Mouse (Mus musculus) midbrain, postnatal 0 days (tissue): ENCODE data around the gene Ctnnbl1. TPM values are rescaled to one million over a fixed set of nuclear protein-coding genes. Genes with fewer than 3 reads are reported as not detected.

Source experiments
- ATAC-seq: fragments of 200-750 bp; cut with Nextera tagmentation; 2 replicates; pipeline ENCODE4 v1.8.0; 2017; ENCODE audit warnings: moderate number of reproducible peaks, mild to moderate bottlenecking, moderate TSS enrichment, moderate library complexity; ENCODE audit not compliant: low FRiP score
- DNase-seq: peaks from one replicate; pipeline ENCODE4 v3.0.0-alpha.2; 2015; ENCODE audit warnings: low spot score
- H3K27ac ChIP-seq: fragments of 300-500 bp; sonication (generic); 2 replicates; pipeline ENCODE4 v1.5.1; 2014; ENCODE audit warnings: low read depth, mild to moderate bottlenecking, low read length, mixed read lengths
- H3K27me3 ChIP-seq: fragments of 300-500 bp; sonication (generic); 2 replicates; pipeline ENCODE4 v1.6.1; 2014; ENCODE audit warnings: low read length, control low read depth, mixed read lengths; ENCODE audit not compliant: insufficient read depth
- H3K36me3 ChIP-seq: fragments of 300-500 bp; sonication (generic); 2 replicates; pipeline ENCODE4 v1.6.1; 2014; ENCODE audit warnings: low read length, control low read depth, mixed read lengths; ENCODE audit not compliant: insufficient read depth
- H3K4me1 ChIP-seq: fragments of 300-500 bp; sonication (generic); 2 replicates; pipeline ENCODE4 v1.6.1; 2014; ENCODE audit warnings: mild to moderate bottlenecking, control low read depth, antibody characterized with exemption, low read length, mixed read lengths; ENCODE audit not compliant: insufficient read depth
- H3K4me2 ChIP-seq: fragments of 300-500 bp; sonication (generic); 2 replicates; pipeline ENCODE4 v1.6.1; 2014; ENCODE audit warnings: low read depth, mild to moderate bottlenecking, low read length, mixed read lengths; ENCODE audit not compliant: poor library complexity, severe bottlenecking
- H3K4me3 ChIP-seq: fragments of 300-500 bp; sonication (generic); 2 replicates; pipeline ENCODE4 v1.5.1; 2014; ENCODE audit warnings: low read depth, mild to moderate bottlenecking, low read length, moderate library complexity
- H3K9ac ChIP-seq: fragments of 300-500 bp; sonication (generic); replicated peaks from 2 replicates; pipeline ENCODE4 v1.6.1; 2014; ENCODE audit warnings: mild to moderate bottlenecking, low read length, moderate library complexity, mixed read lengths; ENCODE audit not compliant: poor library complexity, severe bottlenecking
- H3K9me3 ChIP-seq: fragments of 300-500 bp; sonication (generic); 2 replicates; pipeline ENCODE4 v1.6.1; 2016; ENCODE audit warnings: low read length, control low read depth
- CTCF ChIP-seq: IDR thresholded peaks from 2 replicates; pipeline ENCODE4 v1.5.1; 2016; ENCODE audit warnings: antibody characterized with exemption, mild to moderate bottlenecking
- WGBS: fragments of 180-500 bp; shearing (Covaris S2); extraction: QIAGEN DNeasy Blood & Tissue Kit; methylation state at CpG from one replicate; pipeline ENCODE4 v1.1.7; 2014; 5-methylcytosine and 5-hydroxymethylcytosine counted together
- polyA plus RNA-seq: library from polyadenylated mRNA; unstranded; fragments of >200 nt; fragmentation: Nextera tagmentation; extraction: Ambion mirVana; gene quantifications from 2 replicates; pipeline ENCODE4 v1.2.1, GENCODE M21; 2015
- total RNA-seq: library from RNA; depleted of rRNA; stranded (reverse); fragments of >200 nt; gene quantifications from 2 replicates; pipeline ENCODE4 v1.2.3, GENCODE M21; 2014

Ctnnbl1 gene
- total and polyA plus RNA-seq, 2 experiments from 2014 or later = 40.0 to 44.7 TPM

GRCm38 (mm10) chr2:157855814-157856213, 118.6 kb downstream of the Ctnnbl1 start:
- no peak overlapping the region for H3K27ac ChIP-seq
- no peak for TF ChIP-seq CTCF
- no peak overlapping the region for H3K9ac ChIP-seq
- peaks cover 8% of the 10 kb centered on the region; the same call in 1 of the 2 replicates for H3K4me1 ChIP-seq
- no peaks in the 10 kb centered on the region for H3K27me3 ChIP-seq
- H3K4me3 ChIP-seq = no peak overlapping the region
- WGBS = 92% methylated on average over 6 of the region's 6 CpGs
- no peaks in the 10 kb centered on the region for H3K9me3 ChIP-seq
- H3K4me2 ChIP-seq = no peak overlapping the region
- no peaks in the 10 kb centered on the region for H3K36me3 ChIP-seq
- DNase-seq (no peak), ATAC-seq (no peak)

GRCm38 (mm10) chr2:157857496-157857895, 120.3 kb downstream of the Ctnnbl1 start:
- Histone ChIP-seq H3K27me3 (no peaks in the 10 kb centered on the region), H3K9ac (no peak overlapping the region), H3K9me3 (no peaks in the 10 kb centered on the region), H3K4me3 (no peak overlapping the region), H3K4me1 (peaks cover 12% of the 10 kb centered on the region), H3K36me3 (no peaks in the 10 kb centered on the region), H3K4me2 (no peak overlapping the region), H3K27ac (no peak overlapping the region)
- no peak for TF ChIP-seq CTCF
- no peak for ATAC-seq
- DNase-seq = no peak
- WGBS = 81% methylated on average over 3 of the region's 3 CpGs

- H3K27ac ChIP-seq = 0 out of 2 replicates have a peak overlapping the region, but pooled peaks have one; percentile 6
- no peak for TF ChIP-seq CTCF
Observed at GRCm38 (mm10) chr2:157858317-157858716, 121.1 kb downstream of the Ctnnbl1 start.

GRCm38 (mm10) chr2:157859046-157859701, 122.0 kb downstream of the Ctnnbl1 start:
- Histone ChIP-seq H3K9ac (no peak overlapping the region), H3K9me3 (no peaks in the 10 kb centered on the region), H3K27me3 (no peaks in the 10 kb centered on the region), H3K27ac (peak overlapping the region; percentile 43), H3K36me3 (no peaks in the 10 kb centered on the region), H3K4me3 (no peak overlapping the region), H3K4me2 (no peak overlapping the region), H3K4me1 (peaks cover 12% of the 10 kb centered on the region)
- no peak for TF ChIP-seq CTCF
- 69% methylated on average over 8 of the region's 8 CpGs for WGBS
- ATAC-seq (no peak), DNase-seq (peak; percentile 40)

More at GRCm38 (mm10) chr2:157858317-157858716, 121.1 kb downstream of the Ctnnbl1 start:
- no peak for DNase-seq
- Histone ChIP-seq H3K36me3 (no peaks in the 10 kb centered on the region), H3K4me3 (no peak overlapping the region), H3K9ac (no peak overlapping the region; the same call in 1 of the 2 replicates), H3K4me2 (no peak overlapping the region), H3K4me1 (peaks cover 12% of the 10 kb centered on the region), H3K27me3 (no peaks in the 10 kb centered on the region), H3K9me3 (no peaks in the 10 kb centered on the region)
- ATAC-seq = no peak
- 70% methylated on average over 7 of the region's 7 CpGs for WGBS

- Histone ChIP-seq H3K27ac (peak overlapping the region; percentile 27), H3K4me2 (no peak overlapping the region), H3K4me3 (no peak overlapping the region), H3K36me3 (no peaks in the 10 kb centered on the region), H3K9ac (no peak overlapping the region), H3K27me3 (no peaks in the 10 kb centered on the region), H3K9me3 (no peaks in the 10 kb centered on the region), H3K4me1 (peaks cover 12% of the 10 kb centered on the region)
- no peak for ATAC-seq
- DNase-seq = no peak
- 58% methylated on average over 10 of the region's 10 CpGs for WGBS
- TF ChIP-seq CTCF = no peak
Observed at GRCm38 (mm10) chr2:157861273-157861944, 124.2 kb downstream of the Ctnnbl1 start.

GRCm38 (mm10) chr2:157862306-157862705, 125.1 kb downstream of the Ctnnbl1 start:
- Histone ChIP-seq H3K27ac (no peak overlapping the region), H3K4me2 (no peak overlapping the region), H3K4me1 (peaks cover 12% of the 10 kb centered on the region), H3K4me3 (no peak overlapping the region), H3K9me3 (no peaks in the 10 kb centered on the region), H3K9ac (no peak overlapping the region), H3K27me3 (no peaks in the 10 kb centered on the region), H3K36me3 (no peaks in the 10 kb centered on the region)
- DNase-seq = no peak
- ATAC-seq = no peak
- no peak for TF ChIP-seq CTCF
- 86% methylated on average over 10 of the region's 10 CpGs for WGBS
